Mouse (Mus musculus) hindbrain, embryonic 10.5 days (tissue): Measurements from ENCODE around the gene Cmc2. TPM values are rescaled to one million over a fixed set of nuclear protein-coding genes. Genes with fewer than 3 reads are reported as not detected.

ENCODE experiments used
- DNase-seq: peaks from one replicate; pipeline ENCODE4 v3.0.0-alpha.2; 2017; ENCODE audit warnings: low spot score
- H3K27ac ChIP-seq: fragments of 300-500 bp; sonication (generic); 2 replicates; pipeline ENCODE4 v1.5.1; 2016; ENCODE audit warnings: mild to moderate bottlenecking, moderate library complexity
- H3K27me3 ChIP-seq: fragments of 300-500 bp; sonication (generic); 2 replicates; pipeline ENCODE4 v1.6.1; 2016; ENCODE audit warnings: mild to moderate bottlenecking; ENCODE audit not compliant: poor library complexity, insufficient read depth, severe bottlenecking
- H3K36me3 ChIP-seq: fragments of 300-500 bp; sonication (generic); 2 replicates; pipeline ENCODE4 v1.6.1; 2016; ENCODE audit warnings: mild to moderate bottlenecking, moderate library complexity
- H3K4me1 ChIP-seq: fragments of 300-500 bp; sonication (generic); replicated peaks from 2 replicates; pipeline ENCODE4 v1.6.1; 2016; ENCODE audit warnings: mild to moderate bottlenecking
- H3K4me3 ChIP-seq: fragments of 300-500 bp; sonication (generic); 2 replicates; pipeline ENCODE4 v1.5.1; 2016; ENCODE audit warnings: mild to moderate bottlenecking, moderate library complexity
- H3K9me3 ChIP-seq: fragments of 300-500 bp; sonication (generic); 2 replicates; pipeline ENCODE4 v1.6.1; 2016; ENCODE audit warnings: mild to moderate bottlenecking, moderate library complexity
- WGBS: fragments of 180-500 bp; shearing (Covaris S2); methylation state at CpG from one replicate; pipeline ENCODE4 v1.1.7; 2016; 5-methylcytosine and 5-hydroxymethylcytosine counted together
- polyA plus RNA-seq: library from polyadenylated mRNA; unstranded; fragments of >200 nt; fragmentation: Nextera tagmentation; extraction: Ambion mirVana; gene quantifications from 2 replicates; pipeline ENCODE4 v1.2.1, GENCODE M21; 2016

Gene Cmc2
- polyA plus RNA-seq, 1 experiment from 2014 or later = 79.7 TPM

GRCm38 (mm10) chr8:116893938-116894337 lies 27.3 kb downstream of the Cmc2 start:
- 92% methylated on average over 11 of the region's 11 CpGs for WGBS
- Histone ChIP-seq H3K27me3 (no peaks in the 10 kb centered on the region), H3K4me1 (no peaks in the 10 kb centered on the region), H3K27ac (no peak overlapping the region), H3K9me3 (peaks cover 8% of the 10 kb centered on the region; the same call in 1 of the 2 replicates), H3K4me3 (no peak overlapping the region), H3K36me3 (peaks cover 34% of the 10 kb centered on the region)
- DNase-seq = no peak

- 77% methylated on average over 9 of the region's 9 CpGs for WGBS
- DNase-seq = no peak
- Histone ChIP-seq H3K4me3 (no peak overlapping the region), H3K27me3 (no peaks in the 10 kb centered on the region), H3K27ac (no peak overlapping the region), H3K4me1 (no peaks in the 10 kb centered on the region), H3K36me3 (peaks cover 47% of the 10 kb centered on the region), H3K9me3 (peaks cover 8% of the 10 kb centered on the region; the same call in 1 of the 2 replicates)
Observed at GRCm38 (mm10) chr8:116892636-116893035, 28.6 kb downstream of the Cmc2 start.

- WGBS = 90% methylated on average over 3 of the region's 3 CpGs
- Histone ChIP-seq H3K36me3 (peaks cover 52% of the 10 kb centered on the region), H3K27ac (no peak overlapping the region), H3K4me3 (no peak overlapping the region), H3K4me1 (no peaks in the 10 kb centered on the region), H3K9me3 (peaks cover 8% of the 10 kb centered on the region; the same call in 1 of the 2 replicates), H3K27me3 (no peaks in the 10 kb centered on the region)
- DNase-seq = no peak
Observed at GRCm38 (mm10) chr8:116892130-116892529, 29.1 kb downstream of the Cmc2 start.

GRCm38 (mm10) chr8:116891446-116891845 lies 29.8 kb downstream of the Cmc2 start:
- Histone ChIP-seq H3K4me3 (no peak overlapping the region), H3K4me1 (no peaks in the 10 kb centered on the region), H3K27ac (no peak overlapping the region), H3K27me3 (no peaks in the 10 kb centered on the region), H3K9me3 (peaks cover 8% of the 10 kb centered on the region; the same call in 1 of the 2 replicates), H3K36me3 (peaks cover 58% of the 10 kb centered on the region)
- 90% methylated on average over 5 of the region's 5 CpGs for WGBS
- DNase-seq = no peak

GRCm38 (mm10) chr8:116887813-116888212 lies 33.4 kb downstream of the Cmc2 start:
- H3K27me3 ChIP-seq = no peaks in the 10 kb centered on the region
- H3K4me3 ChIP-seq = no peak overlapping the region
- no peaks in the 10 kb centered on the region for H3K4me1 ChIP-seq
- 81% methylated on average over 4 of the region's 4 CpGs for WGBS
- no peak overlapping the region for H3K27ac ChIP-seq
- DNase-seq = no peak
- 0 out of 2 replicates have a peak, but pooled peaks cover 3% of the 10 kb centered on the region for H3K9me3 ChIP-seq
- peaks cover 54% of the 10 kb centered on the region for H3K36me3 ChIP-seq

- H3K4me1 ChIP-seq = no peaks in the 10 kb centered on the region
- H3K27ac ChIP-seq = no peak overlapping the region
- no peak overlapping the region for H3K4me3 ChIP-seq
- H3K9me3 ChIP-seq = peaks cover 7% of the 10 kb centered on the region; the same call in 1 of the 2 replicates
- DNase-seq = no peak
- H3K27me3 ChIP-seq = no peaks in the 10 kb centered on the region
- WGBS = 93% methylated on average over 8 of the region's 8 CpGs
- peaks cover 6% of the 10 kb centered on the region for H3K36me3 ChIP-seq
Observed at GRCm38 (mm10) chr8:116881396-116881795, 39.9 kb downstream of the Cmc2 start.

- Histone ChIP-seq H3K36me3 (no peaks in the 10 kb centered on the region), H3K27me3 (no peaks in the 10 kb centered on the region), H3K4me1 (no peaks in the 10 kb centered on the region), H3K4me3 (no peak overlapping the region), H3K9me3 (peaks cover 3% of the 10 kb centered on the region; the same call in 1 of the 2 replicates), H3K27ac (no peak overlapping the region)
- no peak for DNase-seq
- WGBS = 88% methylated on average over 17 of the region's 17 CpGs
Observed at GRCm38 (mm10) chr8:116875798-116876450, 45.3 kb downstream of the Cmc2 start.

- Histone ChIP-seq H3K4me3 (no peak overlapping the region), H3K27me3 (no peaks in the 10 kb centered on the region), H3K36me3 (no peaks in the 10 kb centered on the region), H3K27ac (no peak overlapping the region), H3K9me3 (peaks cover 3% of the 10 kb centered on the region; the same call in 1 of the 2 replicates), H3K4me1 (no peaks in the 10 kb centered on the region)
- no peak for DNase-seq
- 88% methylated on average over 8 of the region's 8 CpGs for WGBS
Observed at GRCm38 (mm10) chr8:116873986-116874385, 47.3 kb downstream of the Cmc2 start.

- H3K9me3 ChIP-seq = peaks cover 3% of the 10 kb centered on the region; the same call in 1 of the 2 replicates
- H3K27me3 ChIP-seq = no peaks in the 10 kb centered on the region
- DNase-seq = no peak
- WGBS = 83% methylated on average over 11 of the region's 11 CpGs
- H3K36me3 ChIP-seq = no peaks in the 10 kb centered on the region
- H3K4me3 ChIP-seq = no peak overlapping the region
- no peak overlapping the region for H3K27ac ChIP-seq
- no peaks in the 10 kb centered on the region for H3K4me1 ChIP-seq
Observed at GRCm38 (mm10) chr8:116873586-116873985, 47.7 kb downstream of the Cmc2 start.

GRCm38 (mm10) chr8:116872761-116873342 lies 48.4 kb downstream of the Cmc2 start:
- H3K27ac ChIP-seq = no peak overlapping the region
- no peak for DNase-seq
- no peak overlapping the region for H3K4me3 ChIP-seq
- H3K9me3 ChIP-seq = peaks cover 3% of the 10 kb centered on the region; the same call in 1 of the 2 replicates
- WGBS = 71% methylated on average over 2 of the region's 2 CpGs
- H3K4me1 ChIP-seq = no peaks in the 10 kb centered on the region
- H3K27me3 ChIP-seq = no peaks in the 10 kb centered on the region
- H3K36me3 ChIP-seq = no peaks in the 10 kb centered on the region

GRCm38 (mm10) chr8:116868699-116869098 lies 52.6 kb downstream of the Cmc2 start:
- no peaks in the 10 kb centered on the region for H3K36me3 ChIP-seq
- peak; percentile 45 for DNase-seq
- no peak overlapping the region for H3K27ac ChIP-seq
- 60% methylated on average over 4 of the region's 4 CpGs for WGBS
- H3K27me3 ChIP-seq = peaks cover 16% of the 10 kb centered on the region
- no peak overlapping the region for H3K4me3 ChIP-seq
- no peaks in the 10 kb centered on the region for H3K9me3 ChIP-seq
- 0 out of 2 replicates have a peak, but pooled peaks cover 3% of the 10 kb centered on the region for H3K4me1 ChIP-seq

- Histone ChIP-seq H3K9me3 (no peaks in the 10 kb centered on the region), H3K4me1 (peaks cover 9% of the 10 kb centered on the region; the same call in 1 of the 2 replicates), H3K4me3 (no peak overlapping the region), H3K27me3 (peaks cover 29% of the 10 kb centered on the region), H3K36me3 (no peaks in the 10 kb centered on the region), H3K27ac (no peak overlapping the region)
- WGBS = 77% methylated on average over 9 of the region's 9 CpGs
- DNase-seq = no peak
Observed at GRCm38 (mm10) chr8:116867321-116867720, 53.9 kb downstream of the Cmc2 start.
